Mouse (Mus musculus) embryonic facial prominence, embryonic 15.5 days (tissue): ENCODE data around the gene Rpa1. TPM values are rescaled to one million over a fixed set of nuclear protein-coding genes. Genes with fewer than 3 reads are reported as not detected.

Source experiments
- ATAC-seq: fragments of 200-750 bp; cut with Nextera tagmentation; 2 replicates; pipeline ENCODE4 v1.8.0; 2017; ENCODE audit warnings: low read depth, moderate TSS enrichment; ENCODE audit not compliant: insufficient number of reproducible peaks, low FRiP score, low TSS enrichment
- H3K27ac ChIP-seq: fragments of 300-500 bp; sonication (generic); replicated peaks from 2 replicates; pipeline ENCODE4 v1.5.1; 2015; ENCODE audit warnings: mild to moderate bottlenecking, inconsistent platforms
- H3K27me3 ChIP-seq: fragments of 300-500 bp; sonication (generic); 2 replicates; pipeline ENCODE4 v1.6.1; 2015; ENCODE audit warnings: inconsistent platforms
- H3K36me3 ChIP-seq: fragments of 300-500 bp; sonication (generic); 2 replicates; pipeline ENCODE4 v1.6.1; 2015; ENCODE audit warnings: mild to moderate bottlenecking, inconsistent platforms
- H3K4me1 ChIP-seq: fragments of 300-500 bp; sonication (generic); 2 replicates; pipeline ENCODE4 v1.6.1; 2015; ENCODE audit warnings: inconsistent platforms
- H3K4me2 ChIP-seq: fragments of 300-500 bp; sonication (generic); replicated peaks from 2 replicates; pipeline ENCODE4 v1.6.1; 2015; ENCODE audit warnings: mild to moderate bottlenecking, inconsistent platforms
- H3K4me3 ChIP-seq: fragments of 300-500 bp; sonication (generic); replicated peaks from 2 replicates; pipeline ENCODE4 v1.5.1; 2015; ENCODE audit warnings: mild to moderate bottlenecking, inconsistent platforms
- H3K9ac ChIP-seq: fragments of 300-500 bp; sonication (generic); 2 replicates; pipeline ENCODE4 v1.6.1; 2015; ENCODE audit warnings: inconsistent platforms
- H3K9me3 ChIP-seq: fragments of 300-500 bp; sonication (generic); replicated peaks from 2 replicates; pipeline ENCODE4 v1.6.1; 2016; ENCODE audit warnings: inconsistent platforms
- WGBS: fragments of 180-500 bp; shearing (Covaris S2); methylation state at CpG from one replicate; pipeline ENCODE4 v1.1.7; 2015; 5-methylcytosine and 5-hydroxymethylcytosine counted together
- polyA plus RNA-seq: library from polyadenylated mRNA; unstranded; fragments of >200 nt; fragmentation: Nextera tagmentation; extraction: Ambion mirVana; gene quantifications from 2 replicates; pipeline ENCODE4 v1.2.1, GENCODE M21; 2015

Rpa1 gene
- polyA plus RNA-seq, 1 experiment from 2014 or later = 96.4 TPM

DNA sequence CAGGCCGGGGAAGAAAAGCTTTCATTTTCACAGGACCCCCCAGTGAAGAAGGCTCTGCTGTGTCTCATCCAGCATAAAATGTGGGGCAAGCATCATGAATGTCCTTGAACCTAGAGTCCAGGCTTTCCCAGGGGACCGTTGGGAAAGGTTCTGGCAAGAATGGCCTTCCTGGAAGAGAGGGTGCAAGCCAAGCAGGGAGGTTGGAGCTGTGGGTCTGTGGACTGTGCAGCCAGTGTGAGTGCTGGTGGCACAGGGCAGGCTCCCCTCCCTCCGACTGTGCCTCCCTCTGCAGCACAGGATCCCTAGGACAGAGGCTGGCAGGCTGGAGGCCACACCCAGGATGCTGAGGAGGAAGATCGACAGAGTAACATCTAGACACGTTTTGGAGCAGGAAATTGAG is 85.3 kb downstream of the Rpa1 start:
- Histone ChIP-seq H3K27ac (no peak overlapping the region), H3K9ac (no peak overlapping the region), H3K36me3 (no peaks in the 10 kb centered on the region), H3K4me1 (peaks cover 50% of the 10 kb centered on the region), H3K27me3 (no peaks in the 10 kb centered on the region), H3K4me2 (no peak overlapping the region), H3K4me3 (no peak overlapping the region), H3K9me3 (no peaks in the 10 kb centered on the region)
- ATAC-seq = no peak
- WGBS = 44% methylated on average over 5 of the region's 5 CpGs

DNA sequence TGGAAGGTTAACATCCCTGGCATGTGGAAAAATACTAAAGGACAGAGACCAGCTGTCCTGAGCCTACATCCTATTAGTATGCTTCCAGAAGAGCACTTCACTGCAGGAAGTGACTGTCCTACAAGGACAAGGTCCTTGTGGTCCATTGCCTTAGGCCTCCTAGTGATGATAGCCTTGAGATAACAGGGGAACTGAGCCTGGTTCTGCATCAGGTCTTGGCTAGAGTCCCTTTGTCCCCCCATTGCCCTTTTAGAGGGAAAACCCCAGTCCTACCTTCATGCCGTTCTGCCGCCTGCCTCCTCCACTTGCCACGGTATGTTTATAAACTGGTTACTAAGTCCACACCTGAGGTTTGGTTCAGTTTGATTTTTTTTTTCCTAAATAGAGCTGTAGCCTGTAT is 85.9 kb downstream of the Rpa1 start:
- Histone ChIP-seq H3K4me2 (no peak overlapping the region), H3K36me3 (no peaks in the 10 kb centered on the region), H3K4me1 (peaks cover 48% of the 10 kb centered on the region), H3K9me3 (no peaks in the 10 kb centered on the region), H3K4me3 (no peak overlapping the region), H3K27me3 (no peaks in the 10 kb centered on the region), H3K27ac (no peak overlapping the region), H3K9ac (no peak overlapping the region)
- 64% methylated on average over 3 of the region's 3 CpGs for WGBS
- no peak for ATAC-seq

DNA sequence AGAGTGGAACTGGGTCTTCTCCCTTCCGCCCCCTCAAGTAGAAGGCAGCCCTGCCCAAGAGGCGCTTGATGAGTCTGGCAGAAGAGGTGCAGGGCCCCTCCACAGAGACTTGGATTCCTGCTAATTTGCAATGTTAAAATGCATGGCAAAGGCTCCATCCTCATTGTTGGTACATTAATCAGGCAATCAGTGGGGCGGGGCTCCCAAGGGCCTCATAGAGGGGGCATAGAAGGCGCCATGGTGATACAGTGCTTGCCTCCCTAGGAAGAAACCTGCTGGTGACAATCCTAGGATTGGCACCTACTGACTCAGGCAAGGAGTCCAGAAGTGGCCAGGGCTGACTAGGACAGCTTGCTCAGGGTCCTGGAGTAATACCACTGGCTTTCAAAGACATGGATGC is 86.4 kb downstream of the Rpa1 start:
- Histone ChIP-seq H3K36me3 (no peaks in the 10 kb centered on the region), H3K4me2 (no peak overlapping the region), H3K9ac (no peak overlapping the region), H3K4me3 (no peak overlapping the region), H3K27ac (no peak overlapping the region), H3K4me1 (peaks cover 48% of the 10 kb centered on the region), H3K9me3 (no peaks in the 10 kb centered on the region), H3K27me3 (no peaks in the 10 kb centered on the region)
- 84% methylated on average over 4 of the region's 4 CpGs for WGBS
- ATAC-seq = no peak

DNA sequence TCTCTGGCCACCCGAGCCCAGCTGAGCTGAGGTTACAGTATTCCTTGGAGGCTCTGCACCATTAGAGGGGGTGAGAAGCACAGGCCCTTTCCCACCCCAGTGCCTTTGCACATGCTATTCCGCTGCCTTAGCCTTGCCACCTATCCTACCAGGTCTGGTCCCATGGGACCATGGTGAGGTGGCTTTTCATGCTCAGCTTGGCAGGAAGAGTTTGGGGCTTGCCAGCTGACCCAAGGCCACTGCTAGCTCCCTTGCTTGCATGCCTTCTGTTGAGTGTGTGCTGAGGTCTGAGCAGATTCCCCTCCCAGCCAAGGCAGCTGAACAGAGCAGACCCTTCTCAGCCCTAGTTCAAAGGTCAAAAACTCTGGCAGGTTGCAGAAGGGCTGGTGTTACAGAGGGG is 87.1 kb downstream of the Rpa1 start:
- Histone ChIP-seq H3K9ac (no peak overlapping the region), H3K4me1 (peaks cover 48% of the 10 kb centered on the region), H3K27ac (no peak overlapping the region), H3K4me2 (no peak overlapping the region), H3K9me3 (no peaks in the 10 kb centered on the region), H3K36me3 (no peaks in the 10 kb centered on the region), H3K27me3 (no peaks in the 10 kb centered on the region), H3K4me3 (no peak overlapping the region)
- ATAC-seq = no peak
- 76% methylated on average over 2 of the region's 2 CpGs for WGBS

DNA sequence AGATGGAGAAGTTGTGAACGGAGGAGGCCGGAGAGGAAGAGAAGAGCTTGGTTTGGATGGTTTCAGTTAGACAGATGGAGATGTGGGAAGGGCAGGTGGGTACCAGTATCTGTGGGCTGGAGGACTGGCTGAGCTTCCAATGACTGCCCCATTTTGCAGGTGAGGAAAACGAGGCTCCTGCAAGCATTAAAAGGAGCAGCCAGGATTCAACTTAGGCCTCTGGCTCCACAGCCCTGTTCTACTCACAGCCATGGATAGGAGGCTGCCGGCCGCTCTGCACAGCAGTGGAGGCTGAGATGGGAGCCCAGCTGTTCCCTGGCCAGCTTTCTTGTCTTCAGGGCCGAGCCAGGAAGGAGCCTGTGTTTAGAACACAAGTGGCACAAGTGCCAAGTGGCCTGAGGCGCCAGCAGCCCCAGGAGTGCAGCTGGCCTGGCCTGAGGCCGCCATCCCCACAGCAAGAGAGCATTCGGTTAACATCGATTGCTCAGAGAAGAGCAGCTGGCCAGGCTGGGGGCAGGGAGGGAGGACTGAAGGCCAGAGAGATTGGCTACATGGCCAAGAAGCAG is 88.0 kb downstream of the Rpa1 start:
- Histone ChIP-seq H3K27ac (no peak overlapping the region), H3K36me3 (no peaks in the 10 kb centered on the region), H3K9me3 (no peaks in the 10 kb centered on the region), H3K27me3 (no peaks in the 10 kb centered on the region), H3K9ac (no peak overlapping the region), H3K4me2 (no peak overlapping the region), H3K4me3 (no peak overlapping the region), H3K4me1 (peaks cover 40% of the 10 kb centered on the region)
- ATAC-seq = no peak
- 60% methylated on average over 10 of the region's 10 CpGs for WGBS

DNA sequence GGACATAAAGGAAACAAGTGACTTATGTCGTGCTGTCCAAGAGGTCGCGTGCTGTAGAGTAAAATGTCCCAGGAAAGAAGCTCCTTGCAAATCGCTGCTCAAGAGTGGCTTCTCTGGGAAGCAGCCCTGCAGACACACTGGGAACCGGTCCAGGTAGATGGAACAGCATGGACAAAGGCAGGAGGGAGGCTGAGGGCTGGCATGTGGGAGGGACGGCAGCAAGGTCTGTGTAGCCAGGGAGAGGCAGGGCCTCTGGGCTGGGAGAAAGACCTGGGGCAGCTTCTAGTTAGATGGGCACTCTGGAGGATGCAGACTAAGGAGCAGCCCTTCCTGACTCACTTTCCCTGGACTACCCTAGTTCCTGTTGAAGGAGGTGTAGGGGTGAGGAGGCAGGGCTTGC is 88.7 kb downstream of the Rpa1 start:
- ATAC-seq = no peak
- Histone ChIP-seq H3K9me3 (no peaks in the 10 kb centered on the region), H3K4me1 (peaks cover 43% of the 10 kb centered on the region), H3K36me3 (no peaks in the 10 kb centered on the region), H3K27ac (no peak overlapping the region), H3K9ac (no peak overlapping the region), H3K27me3 (no peaks in the 10 kb centered on the region), H3K4me3 (no peak overlapping the region), H3K4me2 (no peak overlapping the region)
- WGBS = 81% methylated on average over 6 of the region's 6 CpGs

DNA sequence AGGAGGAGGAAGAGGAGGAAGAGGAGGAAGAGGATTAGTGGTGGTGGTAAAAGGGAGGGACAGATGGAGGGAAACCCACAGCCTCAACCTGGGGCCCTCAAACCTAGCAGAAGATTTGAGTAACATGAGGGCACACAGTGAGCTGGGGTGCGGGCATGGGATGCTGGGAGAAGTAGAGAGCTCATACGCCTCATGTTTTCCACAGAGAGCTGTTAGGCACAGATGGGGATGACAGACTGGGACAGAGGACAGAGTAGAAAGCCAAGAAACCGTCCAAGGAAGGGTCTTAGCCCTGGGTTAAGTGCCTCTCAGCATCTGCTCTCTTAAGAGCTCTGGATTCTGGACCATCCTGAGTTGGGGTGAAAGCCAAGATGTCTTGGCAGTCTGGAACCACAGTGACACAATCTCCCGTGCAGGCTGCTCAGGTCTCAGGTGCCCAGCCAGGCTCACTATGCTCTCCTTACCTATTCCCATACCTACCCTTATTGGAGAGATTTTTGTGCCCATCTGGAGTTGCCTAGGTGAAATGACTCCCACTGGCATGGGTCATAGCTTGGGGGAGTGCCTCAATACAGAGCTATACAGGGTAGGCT is 91.0 kb downstream of the Rpa1 start:
- H3K4me2 ChIP-seq = no peak overlapping the region
- no peaks in the 10 kb centered on the region for H3K9me3 ChIP-seq
- peaks cover 27% of the 10 kb centered on the region for H3K4me1 ChIP-seq
- no peaks in the 10 kb centered on the region for H3K27me3 ChIP-seq
- H3K4me3 ChIP-seq = no peak overlapping the region
- WGBS = 73% methylated on average over 4 of the region's 4 CpGs
- ATAC-seq = no peak
- no peaks in the 10 kb centered on the region for H3K36me3 ChIP-seq
- no peak overlapping the region for H3K9ac ChIP-seq
- H3K27ac ChIP-seq = no peak overlapping the region

DNA sequence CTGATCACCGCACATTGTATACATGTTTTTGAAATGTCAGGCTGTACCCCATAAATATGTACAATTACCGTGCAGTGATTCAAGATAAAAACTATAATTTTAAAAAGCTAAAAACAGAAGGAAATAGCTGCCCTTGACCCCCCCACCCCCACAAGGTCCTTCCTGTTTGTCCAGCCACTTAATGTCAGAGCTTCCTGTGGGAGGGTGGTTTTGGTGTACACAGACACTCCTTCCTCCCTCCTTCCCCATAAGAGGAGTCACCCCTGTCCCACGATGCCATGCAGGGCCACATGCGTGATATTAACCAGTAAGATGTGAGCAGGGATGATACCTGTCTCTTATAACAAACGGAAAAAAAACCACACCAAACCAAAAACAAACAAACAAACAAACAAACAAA is 92.8 kb downstream of the Rpa1 start:
- Histone ChIP-seq H3K27me3 (no peaks in the 10 kb centered on the region), H3K4me2 (no peak overlapping the region), H3K36me3 (no peaks in the 10 kb centered on the region), H3K9ac (no peak overlapping the region), H3K4me3 (no peak overlapping the region), H3K27ac (no peak overlapping the region), H3K4me1 (peaks cover 15% of the 10 kb centered on the region), H3K9me3 (no peaks in the 10 kb centered on the region)
- ATAC-seq = no peak
- WGBS = 70% methylated on average over 5 of the region's 5 CpGs

DNA sequence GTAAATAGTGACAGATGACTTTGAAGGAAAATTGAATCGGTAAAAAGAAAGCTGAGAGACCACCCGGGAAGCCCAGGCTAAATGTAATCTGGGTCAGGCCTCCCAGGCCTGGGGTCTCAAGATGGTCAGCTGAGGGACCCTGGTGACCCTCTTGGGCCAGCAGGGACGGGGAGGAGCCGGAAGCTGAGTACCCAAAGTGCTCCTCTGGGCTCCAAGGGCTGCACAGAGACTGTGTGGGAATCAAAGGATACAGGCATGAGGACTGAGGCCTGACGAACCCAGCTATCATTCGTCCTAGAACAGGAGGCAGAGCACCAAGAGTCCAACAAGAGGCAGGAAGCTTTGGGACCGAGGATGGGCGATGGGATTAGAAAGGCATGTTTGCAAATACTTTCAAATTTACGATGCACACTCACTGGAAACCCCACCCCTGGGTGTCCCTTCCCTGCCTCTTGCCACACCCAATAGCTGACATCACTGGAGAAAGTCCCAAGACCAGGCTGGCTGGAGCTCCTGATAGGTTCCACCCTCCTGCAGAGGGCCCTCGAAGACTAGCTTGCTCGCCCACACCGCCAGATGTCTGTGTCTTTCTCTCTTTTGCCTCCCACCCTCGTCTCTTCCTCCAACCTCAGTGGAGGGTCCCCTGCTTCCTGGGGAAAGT is 93.7 kb downstream of the Rpa1 start:
- H3K4me3 ChIP-seq = 0 out of 2 replicates have a peak overlapping the region, but pooled peaks have one; percentile 8
- peaks cover 12% of the 10 kb centered on the region for H3K4me1 ChIP-seq
- H3K4me2 ChIP-seq = 0 out of 2 replicates have a peak overlapping the region, but pooled peaks have one; percentile 19
- 40% methylated on average over 13 of the region's 13 CpGs for WGBS
- H3K9me3 ChIP-seq = no peaks in the 10 kb centered on the region
- ATAC-seq = no peak
- H3K27me3 ChIP-seq = no peaks in the 10 kb centered on the region
- peak overlapping the region; percentile 44; the same call in 1 of the 2 replicates for H3K27ac ChIP-seq
- no peaks in the 10 kb centered on the region for H3K36me3 ChIP-seq
- no peak overlapping the region for H3K9ac ChIP-seq

DNA sequence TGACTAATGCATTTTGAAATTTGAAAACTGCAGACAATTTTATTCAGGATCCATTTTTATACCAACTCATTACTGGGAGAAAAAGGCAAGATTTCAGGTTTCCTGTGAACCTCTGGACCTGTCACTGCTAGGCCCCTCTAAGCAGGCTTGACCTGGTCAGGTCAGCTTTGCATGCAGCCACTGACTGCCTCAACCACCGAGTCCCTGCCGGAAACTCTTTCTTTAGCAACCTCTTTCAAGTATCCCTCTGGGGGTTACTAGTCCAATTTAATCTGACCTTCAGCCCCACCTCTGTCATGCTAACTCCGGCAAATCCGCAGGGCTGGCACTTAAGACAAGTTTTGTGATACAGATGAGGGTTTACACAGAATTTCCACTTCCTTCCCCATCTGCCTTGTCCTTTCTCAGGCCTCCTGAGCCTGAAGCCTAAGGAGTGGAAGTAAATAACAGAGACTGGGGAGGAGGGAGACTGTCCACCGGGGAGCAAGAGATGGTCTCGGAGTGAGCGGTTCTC is 96.5 kb downstream of the Rpa1 start:
- no peak for ATAC-seq
- H3K27me3 ChIP-seq = no peaks in the 10 kb centered on the region
- H3K4me2 ChIP-seq = no peak overlapping the region
- no peaks in the 10 kb centered on the region for H3K36me3 ChIP-seq
- peaks cover 21% of the 10 kb centered on the region for H3K4me1 ChIP-seq
- no peak overlapping the region for H3K9ac ChIP-seq
- H3K9me3 ChIP-seq = no peaks in the 10 kb centered on the region
- no peak overlapping the region for H3K4me3 ChIP-seq
- WGBS = 41% methylated on average over 7 of the region's 7 CpGs
- no peak overlapping the region for H3K27ac ChIP-seq

DNA sequence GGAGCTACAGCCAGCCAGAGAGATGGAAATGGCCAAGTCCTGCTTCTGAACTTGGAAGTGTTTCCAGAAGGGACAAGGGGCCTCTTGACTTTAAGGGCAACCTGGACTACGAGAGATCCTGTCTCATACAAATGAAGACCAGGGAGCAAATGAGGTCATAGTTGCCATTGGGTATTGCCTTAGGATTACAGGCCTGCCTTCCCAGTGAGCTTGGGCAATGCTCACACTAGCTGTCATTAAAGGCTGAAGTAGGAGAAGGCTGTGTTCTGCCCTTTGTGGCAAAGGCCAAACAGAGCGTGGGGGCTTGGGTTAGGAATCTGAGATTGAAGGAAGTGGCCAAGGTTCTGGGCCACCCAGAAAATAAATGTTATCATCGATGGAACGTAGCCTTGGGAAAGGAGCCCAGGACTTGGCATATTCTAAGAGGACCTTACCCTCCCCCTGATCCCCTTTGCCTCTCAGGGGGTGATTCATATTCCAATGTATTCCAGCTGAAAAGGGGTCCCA is 97.1 kb downstream of the Rpa1 start:
- 75% methylated on average over 4 of the region's 4 CpGs for WGBS
- Histone ChIP-seq H3K4me3 (no peak overlapping the region), H3K9me3 (no peaks in the 10 kb centered on the region), H3K27me3 (no peaks in the 10 kb centered on the region), H3K36me3 (no peaks in the 10 kb centered on the region), H3K4me1 (peaks cover 23% of the 10 kb centered on the region), H3K27ac (no peak overlapping the region), H3K9ac (no peak overlapping the region), H3K4me2 (no peak overlapping the region)
- ATAC-seq = no peak
